In the genomic region with DNA sequence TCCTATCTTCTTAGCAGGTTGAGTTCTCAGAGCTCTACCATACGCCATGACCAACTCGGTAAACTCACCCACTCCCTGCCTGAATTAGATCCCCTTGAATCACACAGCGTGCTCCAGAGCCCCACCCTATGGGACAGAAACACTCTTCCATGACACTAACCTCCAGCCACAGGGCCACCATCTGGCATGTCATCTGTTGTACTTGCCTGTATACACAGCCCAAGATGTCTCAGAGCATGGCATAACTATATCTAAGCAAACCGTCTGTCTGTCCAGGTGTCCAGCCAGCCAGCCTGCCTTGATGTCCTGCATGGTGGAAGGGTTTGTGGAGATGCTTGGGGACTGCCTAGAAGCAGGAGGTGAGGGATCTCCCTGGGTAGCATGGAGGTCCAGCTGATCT, we compare ENCODE assay signal across 13 mouse cellular contexts. TPM values are rescaled to one million over a fixed set of nuclear protein-coding genes. Genes with fewer than 3 reads are reported as not detected.
DNase-seq lines count a peak whose midpoint lies in the region; ATAC-seq and TF ChIP-seq lines count a peak whose summit lies in the region.
"Had no signal": no experiment of that assay in that cellular context is flagged by ENCODE, and none has a peak within 500 bp of the region (broad histone marks: within the 10 kb centered on the region; RNA-seq: fewer than 3 reads in every experiment).

No protein-coding gene starts in this region.

- H3K27me3 ChIP-seq in heart, embryonic 13.5 days (replicated peaks): no peaks in the 10 kb centered on the region
- no peaks in the 10 kb centered on the region for H3K27me3 ChIP-seq in neural tube, embryonic 14.5 days (ENCODE audit: control insufficient read depth, insufficient read depth, low read length)
- no peaks in the 10 kb centered on the region for H3K27me3 ChIP-seq in stomach, postnatal 0 days (ENCODE audit: control insufficient read depth, insufficient read depth, low read length)
- H3K27me3 ChIP-seq: forebrain, embryonic 13.5 days had no signal

- peaks cover 55% of the 10 kb centered on the region for H3K4me1 ChIP-seq in heart, embryonic 13.5 days
- H3K4me1 ChIP-seq in neural tube, embryonic 14.5 days (ENCODE audit: control insufficient read depth, insufficient read depth, low read length): peaks cover 7% of the 10 kb centered on the region; the same call in 1 of the 2 replicates
- H3K4me1 ChIP-seq in stomach, postnatal 0 days (replicated peaks; ENCODE audit: control insufficient read depth, insufficient read depth): peaks cover 12% of the 10 kb centered on the region

- no peak overlapping the region for H3K27ac ChIP-seq in heart, embryonic 13.5 days (replicated peaks)
- peak overlapping the region; percentile 77; the same call in 1 of the 2 replicates for H3K27ac ChIP-seq in layer of hippocampus, adult 2 months
- peak overlapping the region; percentile 67; the same call in 1 of the 2 replicates for H3K27ac ChIP-seq in neural tube, embryonic 14.5 days (ENCODE audit: low read depth, low read length)
- H3K27ac ChIP-seq in stomach, postnatal 0 days (replicated peaks): no peak overlapping the region

- H3K4me2 ChIP-seq in heart, embryonic 13.5 days: peak overlapping the region; percentile 64
- H3K4me2 ChIP-seq in neural tube, embryonic 14.5 days (ENCODE audit: low read depth, low read length): no peak overlapping the region
- H3K4me2 ChIP-seq in stomach, postnatal 0 days (replicated peaks; ENCODE audit: low read depth): peak overlapping the region; percentile 51; the same call in 1 of the 2 replicates
- H3K4me2 ChIP-seq: forebrain, embryonic 13.5 days had no signal

- WGBS in heart, embryonic 13.5 days: 80% methylated on average over 4 of the region's 4 CpGs
- WGBS in neural tube, embryonic 14.5 days: 79% methylated on average over 4 of the region's 4 CpGs
- WGBS in stomach, postnatal 0 days: 90% methylated on average over 4 of the region's 4 CpGs

- no peak for TF ChIP-seq CTCF in layer of hippocampus, adult 2 months (conservative IDR thresholded peaks at IDR 0.05)
- TF ChIP-seq CTCF in stomach, postnatal 0 days (IDR thresholded peaks at IDR 0.05; ENCODE audit: low read depth): no peak

- DNase-seq in heart, adult 9 months (ENCODE audit: low spot score in 2 of 2): no peak
- DNase-seq in layer of hippocampus, adult 2 months (ENCODE audit: low spot score in 2 of 2): no peak
- DNase-seq in layer of hippocampus, postnatal 14 days (ENCODE audit: low spot score in 2 of 2): no peak
- no peak for DNase-seq in neural tube, embryonic 10.5 days (ENCODE audit: extremely low spot score, low spot score)
- no peak for DNase-seq in stomach, postnatal 0 days (ENCODE audit: low spot score)
- no peak for DNase-seq in spleen, adult 18-20 months
- DNase-seq: kidney, postnatal 14 days; thymus, adult 18-20 months had no signal

- peaks cover 11% of the 10 kb centered on the region; the same call in 1 of the 2 replicates for H3K36me3 ChIP-seq in heart, embryonic 13.5 days
- peaks cover 5% of the 10 kb centered on the region; the same call in 1 of the 2 replicates for H3K36me3 ChIP-seq in neural tube, embryonic 14.5 days (ENCODE audit: control insufficient read depth, insufficient read depth, low read length)
- H3K36me3 ChIP-seq in stomach, postnatal 0 days (ENCODE audit: control insufficient read depth, insufficient read depth, low read length): no peaks in the 10 kb centered on the region; the same call in none of the 2 replicates

- peak overlapping the region; percentile 53; the same call in 1 of the 2 replicates for H3K4me3 ChIP-seq in heart, embryonic 13.5 days
- H3K4me3 ChIP-seq in layer of hippocampus, adult 2 months: no peak overlapping the region; the same call in 1 of the 2 replicates
- H3K4me3 ChIP-seq in neural tube, embryonic 14.5 days (ENCODE audit: low read depth, low read length): no peak overlapping the region
- no peak overlapping the region for H3K4me3 ChIP-seq in stomach, postnatal 0 days (ENCODE audit: low read depth, low read length)
- H3K4me3 ChIP-seq: forebrain, embryonic 13.5 days had no signal

- H3K9ac ChIP-seq in heart, embryonic 13.5 days: no peak overlapping the region
- no peak overlapping the region for H3K9ac ChIP-seq in neural tube, embryonic 14.5 days (replicated peaks; ENCODE audit: low read depth, low read length)
- no peak overlapping the region for H3K9ac ChIP-seq in stomach, postnatal 0 days (ENCODE audit: low read length)
- H3K9ac ChIP-seq: forebrain, embryonic 13.5 days had no signal

- no peak for TF ChIP-seq EP300 in stomach, postnatal 0 days (optimal IDR thresholded peaks at IDR 0.05)

- no peaks in the 10 kb centered on the region for H3K9me3 ChIP-seq in heart, embryonic 13.5 days
- no peaks in the 10 kb centered on the region for H3K9me3 ChIP-seq in neural tube, embryonic 14.5 days (ENCODE audit: control insufficient read depth, low read length)
- H3K9me3 ChIP-seq in stomach, postnatal 0 days (ENCODE audit: control insufficient read depth, low read length): no peaks in the 10 kb centered on the region
- H3K9me3 ChIP-seq: forebrain, embryonic 13.5 days had no signal

- no peak for ATAC-seq in heart, embryonic 13.5 days (ENCODE audit: extremely low read depth, insufficient number of reproducible peaks, low FRiP score, low TSS enrichment)
- ATAC-seq in neural tube, embryonic 14.5 days (ENCODE audit: low read depth): no peak
- ATAC-seq in stomach, postnatal 0 days (ENCODE audit: low FRiP score, low TSS enrichment): no peak
- ATAC-seq: forebrain, embryonic 13.5 days had no signal

RNA-seq across cellular contexts. Expression of a gene that starts 6.5 kb away (rescaled TPM):
- polyA plus RNA-seq in heart, embryonic 13.5 days (2015; fragmentation: Nextera tagmentation; extraction: Ambion mirVana): 18.0 and 19.4 TPM in 2 replicates
- 1 to 10 TPM; 8.2 to 8.8 TPM for total RNA-seq in layer of hippocampus, adult 2 months (2021)
- total RNA-seq in layer of hippocampus, postnatal 14 days (2021): 10 to 100 TPM; 10.1 to 10.7 TPM
- 8.1 and 11.5 TPM in 2 replicates for polyA plus RNA-seq in neural tube, embryonic 14.5 days (2014; fragmentation: Nextera tagmentation; extraction: Ambion mirVana)
- 16.8 and 19.0 TPM in 2 replicates for polyA plus RNA-seq in stomach, postnatal 0 days (2015; fragmentation: Nextera tagmentation; extraction: Ambion mirVana)
- total RNA-seq: megakaryocyte progenitor cell, adult 5-6 weeks had no signal

RNA-seq across cellular contexts. Expression of a gene that starts 38.9 kb away (rescaled TPM):
- polyA plus RNA-seq in heart, embryonic 13.5 days (2015; fragmentation: Nextera tagmentation; extraction: Ambion mirVana): 25.1 and 29.0 TPM in 2 replicates
- 10 to 100 TPM; 36.9 to 42.8 TPM for total RNA-seq in layer of hippocampus, adult 2 months (2021)
- 10 to 100 TPM; 30.1 to 33.4 TPM for total RNA-seq in layer of hippocampus, postnatal 14 days (2021)
- 46.4 and 51.6 TPM in 2 replicates for polyA plus RNA-seq in neural tube, embryonic 14.5 days (2014; fragmentation: Nextera tagmentation; extraction: Ambion mirVana)
- polyA plus RNA-seq in stomach, postnatal 0 days (2015; fragmentation: Nextera tagmentation; extraction: Ambion mirVana): 12.2 and 13.7 TPM in 2 replicates

RNA-seq across cellular contexts. Expression of a gene that starts 43.7 kb away (rescaled TPM):
- 0.11 and 0.15 TPM in 2 replicates for polyA plus RNA-seq in heart, embryonic 13.5 days (2015; fragmentation: Nextera tagmentation; extraction: Ambion mirVana)
- 1 to 10 TPM; 2.6 to 2.8 TPM for total RNA-seq in layer of hippocampus, adult 2 months (2021)
- total RNA-seq in layer of hippocampus, postnatal 14 days (2021): 1 to 10 TPM; 1.4 to 1.6 TPM
- polyA plus RNA-seq in neural tube, embryonic 14.5 days (2014; fragmentation: Nextera tagmentation; extraction: Ambion mirVana): not detected in 2 replicates
- polyA plus RNA-seq in stomach, postnatal 0 days (2015; fragmentation: Nextera tagmentation; extraction: Ambion mirVana): 0.30 and 0.33 TPM in 2 replicates
- total RNA-seq: adrenal gland, postnatal 14 days; megakaryocyte progenitor cell, adult 5-6 weeks had no signal
- polyA plus RNA-seq: forebrain, embryonic 13.5 days had no signal

RNA-seq across cellular contexts. Expression of a gene that starts 56.3 kb away (rescaled TPM):
- polyA plus RNA-seq in heart, embryonic 13.5 days (2015; fragmentation: Nextera tagmentation; extraction: Ambion mirVana): 15.7 and 17.9 TPM in 2 replicates
- total RNA-seq in layer of hippocampus, adult 2 months (2021): 10 to 100 TPM; 53.5 to 55.7 TPM
- total RNA-seq in layer of hippocampus, postnatal 14 days (2021): 10 to 100 TPM; 47.3 to 51.1 TPM
- polyA plus RNA-seq in neural tube, embryonic 14.5 days (2014; fragmentation: Nextera tagmentation; extraction: Ambion mirVana): 26.3 and 26.7 TPM in 2 replicates
- polyA plus RNA-seq in stomach, postnatal 0 days (2015; fragmentation: Nextera tagmentation; extraction: Ambion mirVana): 10.5 and 11.5 TPM in 2 replicates

Comparison
In these comparisons a context has a peak if more than half of its experiments do, and no peak if none do; other contexts are left out.
1. H3K27ac ChIP-seq: peak in layer of hippocampus, adult 2 months (single experiment) and neural tube, embryonic 14.5 days (single experiment); none in heart, embryonic 13.5 days (single experiment) and stomach, postnatal 0 days (single experiment).